Mouse (Mus musculus): Measurements from ENCODE around the gene Sec14l2. TPM values are rescaled to one million over a fixed set of nuclear protein-coding genes. Genes with fewer than 3 reads are reported as not detected.
A peak's percentile ranks its signal among the peaks of the same experiment; 100 is the strongest.

Sec14l2 gene
- total RNA-seq, 2 experiments from 2014 or later, result 0.73 to 1.1 TPM

GRCm38 (mm10) chr11:4105444-4105843, 17.8 kb downstream of the Sec14l2 start:
- no peak for DNase-seq (ENCODE audit: low spot score)
- intact Hi-C loops (cut with DNase I), result no loop called here

GRCm38 (mm10) chr11:4104989-4105388, 18.2 kb downstream of the Sec14l2 start:
- no peak for DNase-seq (ENCODE audit: low spot score)
- intact Hi-C loops (cut with DNase I), result no loop called here

- no peak for DNase-seq (ENCODE audit: low spot score)
- intact Hi-C loops (cut with DNase I), result no loop called here
Observed at GRCm38 (mm10) chr11:4103522-4103921, 19.7 kb downstream of the Sec14l2 start.

GRCm38 (mm10) chr11:4101851-4102250, 21.4 kb downstream of the Sec14l2 start:
- no peak for DNase-seq (ENCODE audit: low spot score)
- intact Hi-C loops (cut with DNase I), result no loop called here

GRCm38 (mm10) chr11:4099447-4099846, 23.8 kb downstream of the Sec14l2 start:
- intact Hi-C loops (cut with DNase I), result no loop called here
- DNase-seq (ENCODE audit: low spot score), result no peak

- intact Hi-C loops (cut with DNase I), result no loop called here
- no peak for DNase-seq (ENCODE audit: low spot score)
Observed at GRCm38 (mm10) chr11:4098816-4099215, 24.4 kb downstream of the Sec14l2 start.

GRCm38 (mm10) chr11:4098120-4098519, 25.1 kb downstream of the Sec14l2 start:
- no peak for DNase-seq (ENCODE audit: low spot score)
- intact Hi-C loops (cut with DNase I), result no loop called here

- intact Hi-C loops (cut with DNase I), result no loop called here
- no peak for DNase-seq (ENCODE audit: low spot score)
Observed at GRCm38 (mm10) chr11:4097091-4097621, 26.1 kb downstream of the Sec14l2 start.

GRCm38 (mm10) chr11:4096054-4096984, 26.9 kb downstream of the Sec14l2 start:
- DNase-seq (ENCODE audit: low spot score), result peak; percentile 98
- intact Hi-C loops (cut with DNase I), result no loop called here

- DNase-seq (ENCODE audit: low spot score), result peak; percentile 38
- intact Hi-C loops (cut with DNase I), result loop anchor here (2.0 kb wide), 1 partner anchor 123 kb away; the partner anchor contains the start of gene Castor1
Observed at GRCm38 (mm10) chr11:4095171-4096053, 27.8 kb downstream of the Sec14l2 start, which contains the start of gene Mtfp1. Gene Mtfp1 (minus strand): TSS chr11:4095445.

GRCm38 (mm10) chr11:4094378-4095170, 28.6 kb downstream of the Sec14l2 start:
- intact Hi-C loops (cut with DNase I), result loop anchor here (2.0 kb wide), 1 partner anchor 124 kb away; the partner anchor contains the start of gene Castor1
- no peak for DNase-seq (ENCODE audit: low spot score)

GRCm38 (mm10) chr11:4093459-4094377, 29.5 kb downstream of the Sec14l2 start:
- DNase-seq (ENCODE audit: low spot score), result no peak
- intact Hi-C loops (cut with DNase I), result loop anchor here (2.0 kb wide), 1 partner anchor 125 kb away; the partner anchor contains the start of gene Castor1

GRCm38 (mm10) chr11:4087267-4087666, 35.9 kb downstream of the Sec14l2 start:
- DNase-seq (ENCODE audit: low spot score), result no peak
- intact Hi-C loops (cut with DNase I), result no loop called here

GRCm38 (mm10) chr11:4086246-4086645, 37.0 kb downstream of the Sec14l2 start:
- no peak for DNase-seq (ENCODE audit: low spot score)
- intact Hi-C loops (cut with DNase I), result no loop called here

GRCm38 (mm10) chr11:4083316-4084078, 39.7 kb downstream of the Sec14l2 start:
- DNase-seq (ENCODE audit: low spot score), result no peak
- intact Hi-C loops (cut with DNase I), result loop anchor here (1.0 to 2.0 kb wide), 2 partner anchors 31 to 82 kb away; no protein-coding TSS in a partner anchor

GRCm38 (mm10) chr11:4080219-4080618, 43.0 kb downstream of the Sec14l2 start:
- intact Hi-C loops (cut with DNase I), result no loop called here
- no peak for DNase-seq (ENCODE audit: low spot score)

GRCm38 (mm10) chr11:4078267-4078933, 44.8 kb downstream of the Sec14l2 start:
- intact Hi-C loops (cut with DNase I), result no loop called here
- no peak for DNase-seq (ENCODE audit: low spot score)
